Mouse (Mus musculus) forebrain, embryonic 11.5 days (tissue): ENCODE measurements at regions not wholly inside any gene's neighbourhood (a gene's known extent, or its start where the extent isn't known, plus 50 kb on each side); places are given as distances from the start of the nearest gene placed in this dataset.

Experiments used
- ATAC-seq: fragments of 200-750 bp; cut with Nextera tagmentation; replicated peaks from 2 replicates; pipeline ENCODE4 v1.8.0; 2017; ENCODE audit warnings: moderate TSS enrichment; ENCODE audit not compliant: low FRiP score
- DNase-seq: peaks from one replicate; pipeline ENCODE4 v3.0.0-alpha.2; 2017; ENCODE audit warnings: low spot score
- H3K27ac ChIP-seq: fragments of 300-500 bp; sonication (generic); 2 replicates; pipeline ENCODE4 v1.5.1; 2014; ENCODE audit warnings: low read depth, low read length
- H3K27me3 ChIP-seq: fragments of 300-500 bp; sonication (generic); 2 replicates; pipeline ENCODE4 v1.6.1; 2014; ENCODE audit warnings: mild to moderate bottlenecking, low read length, mixed read lengths; ENCODE audit not compliant: control insufficient read depth, insufficient read depth
- H3K36me3 ChIP-seq: fragments of 300-500 bp; sonication (generic); 2 replicates; pipeline ENCODE4 v1.6.1; 2014; ENCODE audit warnings: mild to moderate bottlenecking, low read length, moderate library complexity, mixed read lengths; ENCODE audit not compliant: control insufficient read depth, insufficient read depth
- H3K4me1 ChIP-seq: fragments of 300-500 bp; sonication (generic); replicated peaks from 2 replicates; pipeline ENCODE4 v1.6.1; 2014; ENCODE audit warnings: low read length, mixed read lengths; ENCODE audit not compliant: control insufficient read depth, insufficient read depth
- H3K4me2 ChIP-seq: fragments of 300-500 bp; sonication (generic); 2 replicates; pipeline ENCODE4 v1.6.1; 2014; ENCODE audit warnings: low read depth, mild to moderate bottlenecking, low read length, moderate library complexity, mixed read lengths; ENCODE audit not compliant: severe bottlenecking
- H3K4me3 ChIP-seq: fragments of 300-500 bp; sonication (generic); 2 replicates; pipeline ENCODE4 v1.5.1; 2014; ENCODE audit warnings: low read depth, low read length
- H3K9ac ChIP-seq: fragments of 300-500 bp; sonication (generic); 2 replicates; pipeline ENCODE4 v1.6.1; 2014; ENCODE audit warnings: low read length
- H3K9me3 ChIP-seq: fragments of 300-500 bp; sonication (generic); 2 replicates; pipeline ENCODE4 v1.6.1; 2016; ENCODE audit warnings: low read length, mixed read lengths; ENCODE audit not compliant: control insufficient read depth
- WGBS: fragments of 180-500 bp; shearing (Covaris S2); extraction: QIAGEN DNeasy Blood & Tissue Kit; methylation state at CpG from one replicate; pipeline ENCODE4 v1.1.7; 2014; 5-methylcytosine and 5-hydroxymethylcytosine counted together

DNA sequence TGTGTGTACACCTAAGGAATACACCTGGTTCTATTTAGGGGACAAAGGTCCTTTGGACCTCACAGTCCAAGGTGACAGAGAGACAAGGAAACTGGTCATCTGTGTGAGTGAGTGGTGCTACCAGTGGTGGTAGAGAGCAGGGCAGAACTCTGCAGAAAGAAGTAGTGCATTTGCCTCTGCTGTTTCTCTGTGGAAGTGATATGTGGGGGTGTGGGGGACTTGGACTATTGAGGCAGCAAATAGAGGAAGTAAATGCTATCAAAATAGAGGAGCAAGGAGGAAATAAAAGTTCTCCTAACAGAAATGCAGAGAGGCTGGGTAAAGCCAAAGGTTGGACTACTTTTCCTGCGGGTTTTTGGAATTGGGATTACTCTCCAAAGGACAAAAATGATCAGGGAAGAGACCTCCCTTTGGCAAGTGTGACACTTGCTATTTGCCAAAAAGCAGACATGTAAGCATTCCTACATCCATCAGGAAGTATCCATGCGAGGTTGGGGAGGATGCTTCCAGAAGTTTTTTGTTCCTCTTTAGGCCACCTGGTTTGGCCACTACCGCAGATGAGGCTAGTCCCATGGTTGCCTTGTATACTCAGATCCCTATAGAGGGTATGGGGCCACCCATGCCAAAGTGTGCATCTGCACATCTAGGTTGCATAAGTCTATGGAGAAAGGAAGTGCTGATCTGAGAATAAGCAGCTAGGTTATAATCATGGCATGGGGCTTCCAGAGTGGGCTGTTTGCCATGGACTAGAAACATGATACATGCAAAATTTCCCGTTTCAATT is 285.0 kb upstream of the Klf4 start:
- DNase-seq, result no peak
- WGBS, result 89% methylated on average over 4 of the region's 4 CpGs
- no peak overlapping the region for H3K4me3 ChIP-seq
- no peak overlapping the region for H3K27ac ChIP-seq
- no peaks in the 10 kb centered on the region for H3K9me3 ChIP-seq
- no peaks in the 10 kb centered on the region for H3K36me3 ChIP-seq
- no peak for ATAC-seq
- H3K4me2 ChIP-seq, result no peak overlapping the region
- H3K9ac ChIP-seq, result no peak overlapping the region
- H3K27me3 ChIP-seq, result no peaks in the 10 kb centered on the region
- H3K4me1 ChIP-seq, result no peaks in the 10 kb centered on the region

DNA sequence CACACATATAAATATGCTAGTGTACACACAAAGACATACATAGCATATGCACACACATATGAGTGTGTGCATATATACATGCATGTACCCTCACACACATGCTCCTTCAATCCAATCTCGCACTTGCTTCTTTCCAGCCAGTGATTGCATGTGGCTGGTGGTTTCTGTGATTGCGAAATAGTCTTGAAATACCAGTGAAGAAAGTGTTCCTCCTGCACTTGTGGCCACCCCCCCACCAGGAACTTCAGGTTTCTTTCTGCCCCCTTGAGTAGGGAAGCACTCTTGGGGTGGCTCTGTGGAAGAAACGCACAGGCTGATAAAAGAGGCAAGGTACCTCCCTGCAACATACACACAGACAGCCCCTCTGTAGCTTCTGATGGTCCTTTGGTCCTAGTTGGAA is 283.6 kb upstream of the Klf4 start:
- DNase-seq (no peak), ATAC-seq (no peak)
- Histone ChIP-seq H3K4me3 (no peak overlapping the region), H3K9me3 (no peaks in the 10 kb centered on the region), H3K27ac (no peak overlapping the region), H3K36me3 (no peaks in the 10 kb centered on the region), H3K9ac (no peak overlapping the region), H3K27me3 (no peaks in the 10 kb centered on the region), H3K4me2 (no peak overlapping the region), H3K4me1 (no peaks in the 10 kb centered on the region)
- 92% methylated on average over 3 of the region's 3 CpGs for WGBS

DNA sequence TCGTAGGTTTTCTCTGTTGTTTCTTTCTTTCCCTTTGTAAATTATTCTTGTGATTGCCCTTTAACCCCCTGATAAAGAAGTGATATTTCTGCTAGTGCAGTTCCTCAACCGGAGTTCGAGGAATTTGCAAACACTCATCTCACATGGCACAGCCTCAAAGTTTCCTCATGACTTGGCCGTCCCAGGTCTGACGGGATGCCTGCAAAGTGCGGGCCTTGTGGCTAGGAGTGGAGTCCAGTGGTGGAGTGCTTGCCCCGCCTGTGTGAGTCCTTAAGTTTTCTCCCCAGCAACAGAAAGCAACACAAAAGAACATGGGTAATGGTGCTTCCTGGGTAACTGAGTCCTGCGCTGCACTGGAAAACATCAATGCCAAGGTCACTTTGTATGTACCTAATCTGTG is 280.6 kb upstream of the Klf4 start:
- DNase-seq, result no peak
- WGBS, result 91% methylated on average over 8 of the region's 8 CpGs
- H3K4me3 ChIP-seq, result no peak overlapping the region
- no peak for ATAC-seq
- H3K9ac ChIP-seq, result no peak overlapping the region
- H3K27me3 ChIP-seq, result no peaks in the 10 kb centered on the region
- H3K9me3 ChIP-seq, result no peaks in the 10 kb centered on the region
- no peak overlapping the region for H3K27ac ChIP-seq
- no peak overlapping the region for H3K4me2 ChIP-seq
- H3K4me1 ChIP-seq, result no peaks in the 10 kb centered on the region
- no peaks in the 10 kb centered on the region for H3K36me3 ChIP-seq

DNA sequence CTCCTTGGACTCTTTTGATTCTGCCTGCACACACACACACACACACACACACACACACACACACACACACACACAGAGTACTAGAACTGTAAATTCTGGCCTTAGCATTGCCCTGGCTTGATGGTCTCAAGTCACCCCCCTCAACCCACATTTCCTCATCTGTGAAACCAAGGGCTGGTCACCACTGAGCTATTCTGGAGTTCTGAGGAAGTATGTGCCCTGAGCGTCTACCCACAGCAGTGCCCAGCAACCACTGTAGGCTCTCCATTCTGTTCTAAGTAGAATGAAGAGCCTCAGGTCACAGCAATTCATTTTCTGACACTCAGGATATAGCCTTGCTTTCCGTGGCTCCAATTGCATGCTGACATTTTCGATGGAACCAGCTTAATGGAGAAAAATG is 279.4 kb upstream of the Klf4 start:
- Histone ChIP-seq H3K36me3 (no peaks in the 10 kb centered on the region), H3K4me3 (no peak overlapping the region), H3K27ac (no peak overlapping the region), H3K9me3 (no peaks in the 10 kb centered on the region), H3K27me3 (no peaks in the 10 kb centered on the region), H3K9ac (no peak overlapping the region), H3K4me1 (no peaks in the 10 kb centered on the region), H3K4me2 (no peak overlapping the region)
- WGBS, result 85% methylated on average over 3 of the region's 3 CpGs
- DNase-seq, result no peak
- no peak for ATAC-seq

DNA sequence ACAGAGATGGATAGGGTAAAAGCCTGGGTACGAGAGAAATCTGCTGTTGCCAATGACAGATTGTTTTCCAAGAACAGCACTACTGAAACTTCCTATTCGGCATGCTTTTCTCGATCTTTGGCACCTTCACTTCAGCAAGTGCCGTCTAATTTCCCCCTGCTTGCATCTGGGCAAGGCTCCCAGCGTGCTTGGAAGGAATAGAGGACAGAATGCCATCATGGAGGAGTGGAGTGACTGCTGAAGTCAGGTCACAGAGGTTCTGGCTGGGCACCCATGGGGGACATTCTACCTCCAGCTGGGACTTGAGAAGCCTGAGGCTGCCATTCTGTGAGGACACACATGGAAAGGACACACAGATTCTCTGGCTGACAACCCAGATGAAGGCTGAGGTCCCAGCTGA is 276.2 kb upstream of the Klf4 start:
- WGBS, result 87% methylated on average over 5 of the region's 5 CpGs
- no peaks in the 10 kb centered on the region for H3K4me1 ChIP-seq
- DNase-seq (no peak), ATAC-seq (no peak)
- H3K4me2 ChIP-seq, result no peak overlapping the region
- no peak overlapping the region for H3K27ac ChIP-seq
- no peaks in the 10 kb centered on the region for H3K36me3 ChIP-seq
- H3K9me3 ChIP-seq, result no peaks in the 10 kb centered on the region
- H3K9ac ChIP-seq, result no peak overlapping the region
- H3K27me3 ChIP-seq, result no peaks in the 10 kb centered on the region
- H3K4me3 ChIP-seq, result no peak overlapping the region

DNA sequence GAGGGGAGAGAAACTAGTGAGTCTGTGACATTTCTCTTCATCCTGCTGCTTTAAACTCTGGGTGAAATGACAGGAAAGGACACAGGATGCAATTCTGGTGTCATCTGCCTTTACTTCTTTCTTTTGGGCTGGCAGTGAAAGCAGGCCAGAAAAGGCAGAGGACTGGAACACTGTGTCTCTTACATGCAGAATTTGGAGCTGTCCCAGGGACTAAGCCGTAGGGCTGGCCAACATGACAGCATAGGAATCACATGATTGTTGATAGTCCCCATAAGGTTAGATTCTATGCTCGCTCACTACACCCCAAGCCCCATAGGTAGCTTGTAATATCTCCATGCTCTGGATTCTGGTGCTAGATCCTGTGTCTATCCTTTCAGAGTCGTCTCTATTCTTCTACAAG is 274.5 kb upstream of the Klf4 start:
- no peaks in the 10 kb centered on the region for H3K9me3 ChIP-seq
- 87% methylated on average over 3 of the region's 3 CpGs for WGBS
- ATAC-seq (no peak), DNase-seq (no peak)
- H3K4me1 ChIP-seq, result no peaks in the 10 kb centered on the region
- no peaks in the 10 kb centered on the region for H3K27me3 ChIP-seq
- no peak overlapping the region for H3K4me3 ChIP-seq
- H3K4me2 ChIP-seq, result no peak overlapping the region
- no peaks in the 10 kb centered on the region for H3K36me3 ChIP-seq
- H3K9ac ChIP-seq, result no peak overlapping the region
- no peak overlapping the region for H3K27ac ChIP-seq

DNA sequence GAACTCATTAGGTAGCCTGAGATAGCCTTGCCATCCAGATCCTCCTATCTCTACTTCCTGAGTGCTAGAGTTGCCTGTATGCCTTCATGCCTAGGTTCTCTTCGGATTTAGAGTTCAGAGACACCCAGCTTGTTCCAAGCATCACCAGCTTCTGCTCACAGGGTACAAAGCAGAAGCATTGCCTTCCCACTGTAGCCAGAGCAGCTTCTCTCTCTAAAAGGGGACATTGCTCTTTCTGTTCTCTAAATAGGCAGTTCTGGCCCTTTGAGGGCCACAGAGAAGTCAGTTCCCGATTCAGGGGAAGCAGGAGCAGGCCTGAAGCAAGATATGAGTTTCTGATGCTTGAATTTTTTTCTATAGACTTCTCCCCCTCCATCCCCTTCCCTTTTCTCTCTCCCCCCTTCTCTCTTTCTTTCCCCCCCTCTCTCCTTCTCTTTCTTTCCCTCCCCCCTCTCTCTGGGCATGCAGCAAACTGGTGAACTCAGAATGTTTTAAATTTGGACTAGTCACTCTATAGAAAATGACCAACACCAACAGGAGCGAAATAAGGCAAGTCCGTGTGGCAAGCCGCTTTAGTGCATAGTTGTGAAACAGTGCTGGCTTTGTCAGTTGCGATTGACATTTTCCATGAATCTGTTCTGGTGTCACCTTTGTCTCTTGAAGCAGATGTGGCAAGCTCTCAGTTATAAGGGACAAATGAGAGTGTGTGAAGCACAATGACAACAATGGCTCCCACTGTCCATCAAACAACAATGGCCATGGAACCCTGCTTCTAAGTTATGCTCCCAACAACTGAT is 273.2 kb upstream of the Klf4 start:
- no peak overlapping the region for H3K4me2 ChIP-seq
- no peak overlapping the region for H3K27ac ChIP-seq
- no peak overlapping the region for H3K4me3 ChIP-seq
- ATAC-seq (no peak), DNase-seq (no peak)
- H3K36me3 ChIP-seq, result no peaks in the 10 kb centered on the region
- no peak overlapping the region for H3K9ac ChIP-seq
- H3K27me3 ChIP-seq, result no peaks in the 10 kb centered on the region
- 85% methylated on average over 6 of the region's 6 CpGs for WGBS
- H3K9me3 ChIP-seq, result no peaks in the 10 kb centered on the region
- no peaks in the 10 kb centered on the region for H3K4me1 ChIP-seq

DNA sequence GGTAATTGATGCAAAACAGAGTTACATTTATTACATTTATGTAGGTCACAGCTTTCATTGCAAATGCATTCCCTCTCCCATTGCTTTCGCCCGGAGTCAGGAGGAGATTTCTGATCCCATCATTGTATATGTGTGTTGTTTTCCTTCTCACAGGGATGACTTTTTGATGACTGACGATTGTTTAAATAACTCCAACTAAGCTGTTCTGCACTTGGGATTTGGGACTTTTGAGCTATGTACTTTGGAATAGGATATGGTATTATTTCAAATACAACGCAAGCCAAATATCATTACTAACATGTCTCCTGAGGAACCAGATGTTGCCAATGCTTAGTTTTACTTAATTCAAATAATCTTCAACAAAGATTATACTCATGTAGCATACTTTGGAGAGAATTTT is 269.8 kb upstream of the Klf4 start:
- Histone ChIP-seq H3K9me3 (no peaks in the 10 kb centered on the region), H3K4me1 (no peaks in the 10 kb centered on the region), H3K4me2 (no peak overlapping the region), H3K27ac (no peak overlapping the region), H3K36me3 (no peaks in the 10 kb centered on the region), H3K9ac (no peak overlapping the region), H3K27me3 (no peaks in the 10 kb centered on the region), H3K4me3 (no peak overlapping the region)
- DNase-seq, result no peak
- WGBS, result 93% methylated on average over 4 of the region's 4 CpGs
- ATAC-seq, result no peak

DNA sequence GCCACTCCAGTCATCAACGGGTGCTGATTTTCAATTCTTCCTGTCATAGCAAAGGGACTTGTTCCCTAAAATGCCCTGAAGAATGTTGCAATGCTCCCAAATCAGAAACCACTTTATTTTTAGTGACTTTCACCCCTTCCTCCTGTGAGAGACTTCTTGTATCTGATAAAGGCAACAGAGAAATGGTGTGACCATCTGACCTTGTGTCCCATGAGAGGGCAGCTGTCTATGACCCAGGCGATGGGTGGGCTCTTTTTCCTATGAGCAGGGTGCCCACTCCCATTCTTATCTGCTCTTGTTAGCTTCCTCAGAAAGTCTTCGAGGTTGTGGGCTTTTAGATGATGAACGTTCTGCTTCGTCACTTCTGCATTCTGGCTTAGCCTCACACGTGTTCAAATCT is 265.8 kb upstream of the Klf4 start:
- ATAC-seq (no peak), DNase-seq (no peak)
- no peak overlapping the region for H3K27ac ChIP-seq
- whole genome bisulfite sequencing, result 91% methylated on average over 6 of the region's 6 CpGs
- no peaks in the 10 kb centered on the region for H3K36me3 ChIP-seq
- no peaks in the 10 kb centered on the region for H3K4me1 ChIP-seq
- no peak overlapping the region for H3K9ac ChIP-seq
- no peaks in the 10 kb centered on the region for H3K27me3 ChIP-seq
- no peak overlapping the region for H3K4me2 ChIP-seq
- H3K9me3 ChIP-seq, result no peaks in the 10 kb centered on the region
- no peak overlapping the region for H3K4me3 ChIP-seq
